Mouse (Mus musculus) common myeloid progenitor, adult 5-6 weeks (primary cell): ENCODE data around the gene Tmem132d. TPM values are rescaled to one million over a fixed set of nuclear protein-coding genes. Genes with fewer than 3 reads are reported as not detected.
"Not testable (repeated sequence)": the region's sequence is repeated elsewhere in the genome, so short reads cannot be mapped to it uniquely, and the experiment has no call there.

Experiments used
- ATAC-seq: replicated peaks from 2 replicates; pipeline ENCODE4 v1.8.0; 2016; ENCODE audit warnings: low read depth, mild to moderate bottlenecking, moderate TSS enrichment, inconsistent platforms; ENCODE audit not compliant: poor library complexity, severe bottlenecking
- total RNA-seq: library from RNA; stranded (forward); fragments of 200-1000, 187-1606 nt; gene quantifications from 2 replicates; pipeline ENCODE4 v1.2.3, GENCODE M21; 2017

Tmem132d gene
- total RNA-seq, 1 experiment from 2014 or later, result not detected

DNA sequence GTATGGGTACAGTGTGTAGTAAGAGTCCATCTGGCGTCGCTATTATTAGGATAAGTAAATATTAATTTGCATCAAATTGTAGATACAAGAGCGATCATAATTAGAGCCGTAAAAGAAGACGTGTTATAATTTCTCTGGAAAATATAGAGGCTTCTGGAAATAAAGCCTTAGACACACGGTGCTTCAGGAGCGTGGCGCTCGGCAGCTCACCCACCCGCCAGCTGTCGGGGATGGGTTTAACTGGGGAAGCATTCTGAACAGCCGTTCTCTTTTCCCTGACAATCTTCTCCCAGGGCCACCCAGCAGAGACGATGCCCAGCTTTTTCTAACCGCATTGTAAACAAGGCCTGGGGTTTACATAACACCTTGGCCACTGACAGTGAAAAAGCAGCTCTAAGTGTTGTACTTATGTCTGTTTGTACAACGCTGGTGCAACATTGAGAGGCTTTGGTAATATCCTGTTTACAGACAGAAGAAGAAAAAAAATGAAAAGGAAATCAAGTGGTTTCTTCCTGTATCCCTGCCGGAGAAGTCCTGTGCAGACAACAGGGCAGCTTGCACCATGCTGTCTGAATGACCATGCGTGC lies 476.3 kb downstream of the Tmem132d start:
- no peak for ATAC-seq

DNA sequence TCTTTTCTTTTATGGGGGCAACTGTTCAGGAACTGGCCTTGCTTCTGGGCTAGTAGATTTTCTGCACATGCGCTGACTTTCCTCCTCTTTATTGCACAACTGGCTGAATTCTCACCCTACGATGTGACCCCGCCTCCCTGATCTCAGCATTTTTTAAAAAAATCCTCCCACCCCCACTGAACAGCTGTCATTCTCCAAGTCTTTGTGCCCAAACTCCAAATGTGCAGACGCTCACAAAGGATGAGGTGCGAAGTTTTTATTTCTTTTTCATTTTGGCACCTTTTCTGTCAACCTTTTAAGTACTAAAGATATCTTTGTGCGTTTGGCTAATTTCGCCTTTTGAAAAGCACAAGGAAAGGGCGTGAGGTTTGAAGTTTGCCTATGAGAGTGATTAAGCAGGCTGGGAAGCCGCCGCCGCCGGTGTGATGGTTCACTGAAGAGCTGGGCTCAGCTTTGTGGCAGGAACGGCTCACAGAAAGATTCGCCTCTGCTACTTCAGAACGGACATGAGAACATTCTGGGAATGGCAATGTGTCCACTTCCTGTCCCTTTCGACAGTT lies 478.6 kb downstream of the Tmem132d start:
- no peak for ATAC-seq

DNA sequence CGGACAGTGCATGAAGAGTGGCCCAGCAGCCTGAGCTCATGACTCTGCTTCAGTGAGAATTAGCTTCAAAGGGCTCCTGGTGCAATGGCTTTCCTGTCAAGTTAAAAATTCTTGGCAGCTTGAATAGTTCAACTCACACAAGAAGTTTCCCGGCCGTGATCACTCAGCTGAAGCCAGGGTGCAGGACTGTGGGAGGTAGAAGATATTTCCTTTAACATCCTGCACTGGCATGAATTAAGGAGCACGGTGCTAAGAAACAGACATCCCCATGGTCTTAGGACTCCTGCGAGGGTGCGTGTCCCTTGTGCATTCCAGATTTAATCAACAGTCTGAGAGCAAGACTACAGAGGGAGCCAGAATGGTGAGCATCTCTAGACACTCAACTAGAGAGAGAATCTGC lies 480.1 kb downstream of the Tmem132d start:
- no peak for ATAC-seq

DNA sequence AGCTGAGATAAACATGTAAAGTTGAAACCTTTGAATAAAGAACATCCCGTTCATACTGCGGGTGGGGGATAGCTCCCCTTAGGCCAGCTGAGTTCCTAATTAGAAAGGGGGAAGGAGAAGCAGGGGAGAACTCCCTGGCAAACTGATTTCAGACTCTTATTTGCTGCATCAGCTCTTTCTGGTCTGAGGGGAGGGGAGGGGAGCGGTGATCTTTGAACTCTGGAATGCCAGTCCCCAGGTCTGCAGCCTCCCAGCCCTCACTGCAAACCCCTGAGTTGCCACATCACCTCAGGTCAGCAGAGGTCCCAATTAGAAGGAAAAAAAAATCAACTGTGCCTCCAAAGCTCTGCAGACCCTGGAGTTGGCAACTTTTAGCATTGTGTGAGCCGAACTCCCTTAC lies 482.3 kb downstream of the Tmem132d start:
- ATAC-seq, result no peak

DNA sequence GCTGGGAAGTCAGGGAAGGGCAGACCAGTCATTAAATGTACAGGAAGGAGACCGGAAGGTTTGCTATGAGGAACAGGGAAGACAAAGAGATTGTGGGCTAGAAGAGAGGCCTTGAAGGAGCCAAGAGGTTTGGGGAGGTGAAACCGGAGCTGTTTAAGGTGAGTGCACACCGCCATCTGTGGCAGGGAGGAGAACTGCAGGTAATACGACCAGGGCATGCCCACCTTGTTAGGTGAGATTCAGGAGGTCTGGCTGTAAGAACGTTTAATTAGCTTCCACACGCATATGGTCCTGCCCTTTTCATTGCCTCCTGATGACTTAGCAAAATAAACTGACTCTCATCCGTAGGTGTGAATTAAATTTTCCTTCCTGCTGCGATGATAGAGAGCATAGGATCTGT lies 485.6 kb downstream of the Tmem132d start:
- ATAC-seq, result no peak

DNA sequence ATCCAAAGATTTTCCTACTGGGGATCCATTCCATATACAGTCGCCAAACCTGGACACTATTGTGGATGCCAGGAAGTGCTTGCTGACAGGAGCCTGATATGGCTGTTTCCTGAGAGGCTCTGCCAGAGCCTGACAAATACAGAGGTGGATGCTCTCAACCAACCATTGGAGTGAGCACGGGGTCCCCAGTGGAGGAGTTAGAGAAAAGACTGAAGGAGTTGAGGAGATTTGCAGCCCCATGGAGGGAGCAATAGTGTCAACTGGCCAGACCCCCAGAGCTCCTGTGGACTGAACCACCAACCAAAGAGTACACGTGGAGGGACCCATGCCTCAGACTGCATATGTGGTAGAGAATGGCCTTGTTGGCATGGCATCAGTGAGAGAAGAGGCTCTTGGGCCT lies 490.7 kb downstream of the Tmem132d start:
- ATAC-seq, result not testable (repeated sequence)

DNA sequence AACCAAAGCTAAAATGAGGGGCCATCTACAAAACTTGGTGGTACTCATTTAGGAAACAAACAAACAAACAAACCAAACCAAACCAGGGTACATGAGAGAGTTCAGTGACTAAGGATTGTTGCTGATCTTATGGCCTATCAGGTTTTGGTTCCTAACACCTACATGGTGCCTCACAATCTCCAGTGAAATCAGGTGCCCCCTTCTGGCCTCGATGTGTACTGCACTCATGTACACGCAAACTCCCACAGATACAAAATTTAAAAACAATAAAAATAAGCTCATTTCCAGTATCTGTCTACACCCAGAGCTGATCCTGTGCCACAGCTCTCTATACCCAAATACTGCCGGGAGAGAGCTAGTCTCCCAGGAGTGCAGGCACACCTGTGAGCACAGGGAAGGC lies 495.0 kb downstream of the Tmem132d start:
- ATAC-seq, result no peak

DNA sequence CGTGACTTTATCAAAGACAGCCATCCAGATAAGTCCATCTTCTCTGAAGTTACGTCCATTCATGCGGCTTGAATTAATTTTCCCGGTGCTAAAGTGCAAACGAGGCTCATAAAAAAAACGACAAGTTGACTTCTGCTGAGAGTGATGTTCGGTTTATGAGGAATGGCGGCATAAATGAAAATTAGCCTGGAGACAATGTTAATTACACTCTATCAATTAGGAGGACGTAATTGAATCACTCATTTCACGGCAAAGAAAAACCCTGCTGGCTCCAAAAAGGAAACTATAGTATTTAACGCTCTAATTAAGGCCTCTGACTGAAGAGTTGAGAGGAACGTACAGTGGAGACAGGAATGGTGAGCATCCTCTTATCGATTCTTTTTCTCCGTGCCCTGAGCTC lies 503.2 kb downstream of the Tmem132d start:
- ATAC-seq, result no peak

DNA sequence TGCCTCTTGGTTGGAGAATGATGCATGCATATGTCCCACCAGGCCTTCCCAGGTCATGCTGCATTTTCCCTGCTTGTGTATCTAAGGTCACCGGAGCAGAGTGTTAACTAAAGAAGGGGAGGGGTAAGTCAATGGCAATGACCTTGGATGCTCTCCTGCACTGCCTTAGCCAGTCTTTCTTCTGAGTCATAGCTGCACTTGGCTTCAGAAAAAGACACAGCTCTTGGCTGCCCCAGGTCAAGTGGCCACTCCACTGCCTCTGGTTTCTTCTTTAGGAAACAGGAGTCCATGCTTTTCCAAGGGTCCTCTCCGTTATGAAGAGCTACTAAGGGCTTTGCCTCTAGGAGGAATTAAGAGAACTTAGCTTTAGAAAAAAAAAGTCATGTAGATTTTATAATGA lies 506.2 kb downstream of the Tmem132d start:
- no peak for ATAC-seq

DNA sequence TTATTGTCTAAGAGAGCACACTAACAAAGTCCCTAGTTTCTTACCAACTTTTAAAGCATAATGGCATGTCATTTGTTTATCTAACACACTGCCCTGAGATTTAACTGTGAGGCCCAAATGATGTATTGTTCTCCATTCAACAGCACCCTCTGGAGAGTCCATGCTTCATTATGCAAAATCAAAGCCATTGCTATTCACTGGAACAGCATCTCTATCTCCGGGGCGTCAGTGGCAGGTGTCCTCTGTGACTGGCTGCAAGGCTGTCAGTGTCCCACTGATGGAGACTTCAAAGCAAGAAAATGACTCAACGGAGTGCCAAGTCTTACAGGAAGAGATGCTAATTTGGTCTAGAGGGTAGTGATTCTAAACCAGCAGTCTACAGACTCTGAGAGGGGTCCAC lies 508.8 kb downstream of the Tmem132d start:
- ATAC-seq, result no peak

DNA sequence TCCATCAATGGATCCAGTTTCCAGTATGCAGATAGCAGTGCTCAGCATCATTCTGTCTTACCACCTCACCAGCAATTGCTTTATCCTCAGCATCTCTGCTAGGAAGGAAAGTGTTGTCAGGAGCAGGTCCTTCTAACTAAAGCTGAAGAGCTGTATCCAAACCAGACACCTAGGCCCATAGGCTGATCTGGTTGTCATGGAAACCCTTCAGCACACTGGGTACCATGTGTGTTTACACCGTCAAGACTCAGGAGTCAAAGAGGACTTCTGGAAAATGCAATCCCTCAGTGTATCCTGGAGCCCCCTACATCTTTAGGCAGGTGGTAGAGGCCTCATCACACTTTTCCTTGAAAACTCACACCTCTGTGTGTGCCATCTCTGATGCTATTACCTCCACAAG lies 513.7 kb downstream of the Tmem132d start:
- no peak for ATAC-seq

DNA sequence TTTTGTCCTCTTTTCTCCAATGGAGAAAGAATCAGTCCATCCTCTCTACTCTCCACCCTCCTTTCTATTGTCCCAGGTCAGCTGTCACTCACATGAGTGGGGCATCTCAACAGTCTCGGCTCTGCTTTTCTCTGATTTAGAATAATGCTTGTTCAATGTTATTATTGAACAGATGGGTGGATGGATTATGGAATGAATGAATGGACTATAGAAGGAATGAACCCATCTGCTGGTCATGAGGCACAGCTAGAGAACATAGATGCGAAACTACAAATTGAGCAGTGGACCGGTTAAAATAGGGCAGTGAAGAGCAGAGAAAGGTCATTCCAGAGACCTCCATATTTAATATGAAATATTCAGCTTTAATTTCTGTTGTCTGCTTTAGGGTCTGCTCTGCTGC lies 514.5 kb downstream of the Tmem132d start:
- no peak for ATAC-seq

DNA sequence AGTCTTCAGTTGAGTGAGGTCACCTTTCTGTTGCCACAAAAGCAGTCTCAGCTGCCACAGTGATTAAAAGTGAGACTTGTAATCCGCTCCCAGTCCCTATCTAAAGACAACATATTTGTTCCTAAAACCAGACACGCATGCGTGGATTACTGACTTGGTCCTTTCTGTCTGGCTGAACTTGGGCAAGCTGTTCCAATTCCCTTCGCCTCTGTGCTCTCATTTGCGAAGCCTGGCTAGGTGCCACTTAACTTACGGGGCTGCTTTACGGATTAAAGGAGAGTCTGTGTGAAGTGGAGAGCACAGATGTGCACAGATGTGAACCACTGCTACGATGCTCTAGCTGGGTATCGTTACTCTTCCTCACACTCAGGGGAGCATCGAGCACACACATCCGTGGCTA lies 518.7 kb downstream of the Tmem132d start:
- ATAC-seq, result no peak

DNA sequence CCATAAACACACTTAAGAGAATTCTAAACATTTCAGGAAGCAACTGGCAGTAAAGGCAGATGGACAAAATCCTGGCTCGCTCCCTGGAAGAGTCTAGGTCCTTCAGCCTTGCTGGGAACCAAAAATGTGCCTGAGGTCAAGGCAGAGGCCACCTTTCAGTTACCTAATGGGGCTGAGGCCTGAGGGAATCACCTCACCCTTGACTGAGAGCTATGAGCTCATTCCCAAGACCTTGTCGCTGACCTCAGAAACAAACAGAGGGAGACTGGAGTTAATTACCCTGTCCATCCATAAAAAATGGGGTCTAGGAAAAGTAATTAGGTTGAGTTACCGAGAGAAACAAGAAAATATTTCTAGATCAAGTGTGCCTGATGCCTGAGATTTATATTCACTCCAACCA lies 521.3 kb downstream of the Tmem132d start:
- no peak for ATAC-seq

DNA sequence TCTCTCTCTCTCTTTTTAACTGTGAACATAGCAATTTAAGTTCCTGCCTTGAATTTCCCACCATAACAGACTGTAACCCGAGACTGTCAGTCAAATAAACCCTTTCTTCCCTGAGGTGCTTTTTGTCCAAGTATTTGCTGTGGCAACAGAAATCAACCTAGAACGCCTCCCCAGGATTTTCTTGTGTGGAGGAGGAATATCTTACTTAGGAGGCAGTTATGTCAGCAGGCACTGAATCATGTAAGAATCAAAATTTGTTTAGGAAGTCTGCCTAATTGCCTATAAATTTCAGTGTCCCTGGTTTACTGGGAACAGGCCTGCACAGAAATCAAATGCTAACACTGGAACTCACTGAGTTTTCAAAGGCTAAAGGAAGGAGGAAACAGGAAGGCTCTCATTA lies 522.5 kb downstream of the Tmem132d start:
- no peak for ATAC-seq

DNA sequence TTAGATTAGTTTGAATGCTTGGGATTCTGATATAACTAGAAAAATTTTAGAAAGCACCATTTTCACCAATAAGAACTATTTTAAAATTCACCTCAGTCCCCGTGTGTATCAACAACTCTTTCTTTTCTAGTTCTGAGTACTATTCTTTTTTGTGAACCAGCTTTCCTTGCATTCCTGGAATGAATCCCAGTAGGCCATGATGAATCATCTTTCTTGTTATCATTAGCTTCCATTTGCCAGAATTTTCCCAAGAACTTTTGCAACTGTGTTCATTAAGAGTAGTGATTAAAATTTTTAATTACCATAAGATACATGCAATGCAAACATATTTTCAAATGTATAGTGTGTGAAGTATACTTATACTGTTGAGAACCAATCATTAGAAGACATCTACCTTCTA lies 537.7 kb downstream of the Tmem132d start:
- no peak for ATAC-seq

DNA sequence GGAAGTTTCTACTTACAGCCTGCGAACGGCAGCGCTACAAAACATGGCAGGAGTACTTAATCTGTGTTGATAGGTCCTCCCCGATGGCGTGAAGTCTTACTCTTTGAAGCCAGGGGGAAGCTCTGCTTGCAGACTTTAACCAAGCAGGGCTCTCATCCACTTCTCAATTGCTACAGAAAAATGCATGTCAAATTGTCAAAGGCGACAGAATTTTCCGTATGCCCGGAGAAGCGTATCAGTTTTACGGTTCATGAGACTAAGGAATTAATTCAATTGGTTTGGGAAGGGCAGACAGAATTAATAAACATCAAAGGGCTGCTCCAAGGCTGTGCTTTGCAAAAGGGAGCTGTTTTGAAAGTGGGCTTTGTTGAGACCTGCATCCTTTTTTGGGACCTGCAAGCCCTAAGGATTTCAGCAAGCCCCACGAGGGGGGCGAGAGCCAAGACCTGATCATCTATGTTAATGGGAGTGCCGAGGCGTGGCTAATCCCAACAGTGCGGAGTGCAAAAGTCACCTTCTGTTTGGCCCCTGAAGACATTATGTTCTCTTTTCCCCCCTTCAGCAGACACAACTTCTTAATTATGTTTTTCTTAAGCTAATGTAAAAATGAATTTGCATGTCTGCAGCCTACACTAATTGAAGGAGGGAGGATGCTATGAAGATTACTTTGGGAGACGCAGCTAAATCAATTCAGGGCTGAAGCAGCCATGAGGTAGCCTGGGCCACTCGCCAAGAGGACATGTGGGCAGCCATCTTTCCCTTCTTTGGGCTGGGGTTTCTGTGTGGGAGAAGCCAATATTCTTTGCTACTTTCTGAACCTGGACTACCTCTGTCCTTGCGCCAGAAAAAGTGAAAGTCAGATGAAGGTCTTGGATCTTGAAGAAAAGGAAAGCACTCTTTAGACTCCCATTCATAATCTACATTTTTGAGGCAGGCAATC lies 547.0 kb downstream of the Tmem132d start:
- ATAC-seq, result no peak

DNA sequence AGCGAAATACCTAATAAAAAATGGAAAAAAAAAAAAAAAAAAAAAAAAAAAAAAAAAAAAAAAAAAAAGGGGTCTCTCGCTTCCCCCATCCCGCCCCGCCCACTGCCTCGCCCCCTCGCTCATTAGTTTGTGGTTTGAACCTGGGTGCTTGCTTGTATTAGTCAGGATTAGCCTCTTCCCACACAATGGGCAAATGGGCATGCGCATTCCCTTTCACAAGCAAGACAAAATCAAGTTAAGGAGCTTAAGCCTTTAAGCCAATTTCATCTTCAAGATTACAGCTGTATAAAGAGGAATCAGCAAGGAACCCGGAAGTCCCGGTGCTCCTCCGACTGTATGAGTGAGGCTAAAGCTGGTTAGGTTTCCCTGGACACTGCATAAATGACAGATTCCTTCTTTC lies 549.9 kb downstream of the Tmem132d start:
- ATAC-seq, result no peak

DNA sequence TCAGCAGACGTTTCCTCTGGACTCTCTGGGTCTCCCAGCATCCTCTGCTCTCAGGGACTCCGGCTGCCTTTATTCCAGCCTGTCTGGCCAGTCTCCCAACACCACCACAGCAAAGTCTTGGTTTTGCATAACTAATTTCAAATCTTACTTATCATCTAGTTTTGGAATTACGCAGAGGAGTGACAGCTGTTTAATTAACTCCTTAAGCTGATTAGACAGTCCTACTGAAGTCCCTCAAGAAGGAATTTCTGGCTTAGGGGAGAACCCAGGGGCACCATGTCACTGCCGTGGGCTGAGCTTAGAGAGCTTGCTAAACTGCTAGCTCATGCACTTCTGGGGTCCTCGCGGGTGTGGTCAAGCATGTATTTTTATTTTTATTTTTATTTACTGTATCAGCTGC lies 558.4 kb downstream of the Tmem132d start:
- ATAC-seq, result no peak

DNA sequence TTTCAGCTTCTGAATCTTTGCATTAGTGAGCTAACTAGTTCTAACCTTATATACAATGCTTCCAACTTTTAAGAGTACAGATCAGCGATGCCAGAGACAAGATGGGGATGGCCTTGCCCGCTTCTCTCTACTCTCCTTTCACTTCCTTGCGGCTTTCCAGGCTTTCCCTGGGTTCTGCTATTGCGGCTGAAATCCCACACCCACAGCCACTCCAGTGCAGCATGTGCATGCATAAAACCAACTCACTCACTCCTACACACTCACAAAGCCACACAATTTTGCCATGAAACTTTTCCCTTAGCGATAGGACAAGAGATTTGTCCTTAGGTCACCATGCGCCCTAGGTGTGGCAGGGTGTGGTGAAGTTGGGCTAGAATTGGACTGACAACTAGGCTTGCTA lies 567.7 kb downstream of the Tmem132d start:
- no peak for ATAC-seq

DNA sequence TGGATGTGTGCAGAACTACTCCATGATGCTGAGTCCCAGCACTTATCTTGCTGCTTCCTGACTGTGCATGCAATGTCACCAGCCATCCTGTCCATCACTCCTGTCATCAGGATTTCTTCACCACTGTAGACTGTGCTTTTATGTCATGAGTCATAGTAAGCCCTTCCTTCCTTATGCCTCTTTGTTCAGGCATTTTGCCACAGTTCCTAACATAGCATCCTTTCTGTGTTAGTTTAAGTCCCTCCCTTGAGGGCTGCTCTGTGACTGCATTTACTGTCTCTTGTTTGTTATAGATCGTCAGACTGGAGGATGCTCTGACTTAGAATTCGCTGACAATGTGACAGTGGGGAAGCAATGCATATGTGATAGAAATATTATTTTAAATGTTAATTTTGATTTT lies 573.2 kb downstream of the Tmem132d start:
- ATAC-seq, result no peak
